Mouse (Mus musculus) hindbrain, postnatal 0 days (tissue): ENCODE results near the gene Usp18. TPM values are rescaled to one million over a fixed set of nuclear protein-coding genes. Genes with fewer than 3 reads are reported as not detected.
A peak's percentile ranks its signal among the peaks of the same experiment; 100 is the strongest.

ENCODE experiments used
- ATAC-seq: fragments of 200-750 bp; cut with Nextera tagmentation; 2 replicates; pipeline ENCODE4 v1.8.0; 2017; ENCODE audit warnings: mild to moderate bottlenecking, moderate TSS enrichment, moderate library complexity
- DNase-seq: peaks from one replicate; pipeline ENCODE4 v3.0.0-alpha.2; 2015; ENCODE audit warnings: low spot score
- H3K27ac ChIP-seq: fragments of 300-500 bp; sonication (generic); 2 replicates; pipeline ENCODE4 v1.5.1; 2014; ENCODE audit warnings: mild to moderate bottlenecking
- H3K27me3 ChIP-seq: fragments of 300-500 bp; sonication (generic); 2 replicates; pipeline ENCODE4 v1.6.1; 2014; ENCODE audit warnings: low read length, mixed read lengths; ENCODE audit not compliant: insufficient read depth
- H3K36me3 ChIP-seq: fragments of 300-500 bp; sonication (generic); 2 replicates; pipeline ENCODE4 v1.6.1; 2014; ENCODE audit warnings: low read length, mixed read lengths; ENCODE audit not compliant: insufficient read depth
- H3K4me1 ChIP-seq: fragments of 300-500 bp; sonication (generic); 2 replicates; pipeline ENCODE4 v1.6.1; 2014; ENCODE audit warnings: antibody characterized with exemption, low read length, mixed read lengths; ENCODE audit not compliant: insufficient read depth
- H3K4me2 ChIP-seq: fragments of 300-500 bp; sonication (generic); 2 replicates; pipeline ENCODE4 v1.6.1; 2014; ENCODE audit warnings: low read depth, mild to moderate bottlenecking, low read length, moderate library complexity, mixed read lengths
- H3K4me3 ChIP-seq: fragments of 300-500 bp; sonication (generic); 2 replicates; pipeline ENCODE4 v1.5.1; 2014; ENCODE audit warnings: low read length
- H3K9ac ChIP-seq: fragments of 300-500 bp; sonication (generic); replicated peaks from 2 replicates; pipeline ENCODE4 v1.6.1; 2014; ENCODE audit warnings: mild to moderate bottlenecking, low read length, moderate library complexity, mixed read lengths
- H3K9me3 ChIP-seq: fragments of 300-500 bp; sonication (generic); 2 replicates; pipeline ENCODE4 v1.6.1; 2016; ENCODE audit warnings: low read length, mixed read lengths
- CTCF ChIP-seq: IDR thresholded peaks from 2 replicates; pipeline ENCODE4 v1.5.1; 2016; ENCODE audit warnings: antibody characterized with exemption, control low read depth, low read depth
- WGBS: fragments of 180-500 bp; shearing (Covaris S2); extraction: QIAGEN DNeasy Blood & Tissue Kit; methylation state at CpG from one replicate; pipeline ENCODE4 v1.1.7; 2014; 5-methylcytosine and 5-hydroxymethylcytosine counted together
- polyA plus RNA-seq: library from polyadenylated mRNA; unstranded; fragments of >200 nt; fragmentation: Nextera tagmentation; extraction: Ambion mirVana; gene quantifications from 2 replicates; pipeline ENCODE4 v1.2.1, GENCODE M21; 2015
- total RNA-seq: library from RNA; depleted of rRNA; stranded (reverse); fragments of >200 nt; gene quantifications from 2 replicates; pipeline ENCODE4 v1.2.3, GENCODE M21; 2014

Gene Usp18
- total and polyA plus RNA-seq, 2 experiments from 2014 or later = 2.7 to 3.2 TPM

DNA sequence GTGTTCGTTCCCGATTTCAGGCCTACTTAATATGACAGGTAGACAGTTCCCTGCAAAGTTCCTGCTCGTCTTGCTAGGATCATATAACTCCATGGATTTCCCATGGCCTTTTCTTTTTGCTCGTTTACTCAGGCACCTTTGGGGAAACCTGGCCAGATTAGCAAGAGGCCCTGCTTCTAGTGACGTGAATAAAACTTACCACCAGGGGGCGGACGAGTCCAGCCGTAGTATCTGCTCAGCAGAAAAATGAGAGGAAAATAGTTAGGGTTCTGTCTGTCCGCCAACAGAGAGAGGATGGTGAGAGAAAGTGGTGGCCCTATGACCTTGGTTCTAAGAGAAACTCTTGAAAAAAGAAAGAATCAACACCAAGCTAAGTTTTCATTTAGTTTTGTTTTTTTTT lies 14.8 kb downstream of the Usp18 start:
- no peaks in the 10 kb centered on the region for H3K27me3 ChIP-seq
- no peaks in the 10 kb centered on the region for H3K4me1 ChIP-seq
- no peaks in the 10 kb centered on the region for H3K9me3 ChIP-seq
- TF ChIP-seq CTCF = peak; percentile 84
- H3K4me3 ChIP-seq = no peak overlapping the region
- H3K36me3 ChIP-seq = no peaks in the 10 kb centered on the region
- H3K27ac ChIP-seq = no peak overlapping the region
- WGBS = 30% methylated on average over 9 of the region's 9 CpGs
- DNase-seq (peak; percentile 83), ATAC-seq (0 out of 2 replicates have a peak, but pooled peaks have one; percentile 38)
- no peak overlapping the region for H3K9ac ChIP-seq
- no peak overlapping the region for H3K4me2 ChIP-seq

DNA sequence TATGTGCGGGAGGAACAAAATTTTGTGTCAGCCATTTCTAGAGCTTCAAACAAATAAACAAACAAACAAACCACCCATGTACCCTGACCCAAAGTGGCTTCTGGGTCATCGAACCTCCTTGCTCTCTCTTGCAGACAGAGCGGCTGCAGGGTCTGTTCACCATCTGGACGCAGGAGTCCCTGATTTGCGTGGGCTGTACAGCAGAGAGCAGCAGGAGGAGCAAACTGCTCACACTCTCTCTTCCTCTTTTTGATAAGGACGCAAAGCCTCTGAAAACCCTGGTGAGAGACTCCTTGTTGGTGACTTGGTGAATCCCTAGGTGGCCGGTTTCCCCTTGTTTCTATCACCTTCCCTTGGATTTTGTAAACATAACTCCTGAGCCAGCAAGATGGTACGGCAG lies 15.5 kb downstream of the Usp18 start:
- no peak for TF ChIP-seq CTCF
- H3K9ac ChIP-seq = no peak overlapping the region
- H3K4me2 ChIP-seq = no peak overlapping the region
- 83% methylated on average over 8 of the region's 8 CpGs for whole genome bisulfite sequencing
- no peak overlapping the region for H3K27ac ChIP-seq
- H3K9me3 ChIP-seq = no peaks in the 10 kb centered on the region
- H3K27me3 ChIP-seq = no peaks in the 10 kb centered on the region
- no peak for DNase-seq
- ATAC-seq = no peak
- no peaks in the 10 kb centered on the region for H3K36me3 ChIP-seq
- no peaks in the 10 kb centered on the region for H3K4me1 ChIP-seq
- no peak overlapping the region for H3K4me3 ChIP-seq

DNA sequence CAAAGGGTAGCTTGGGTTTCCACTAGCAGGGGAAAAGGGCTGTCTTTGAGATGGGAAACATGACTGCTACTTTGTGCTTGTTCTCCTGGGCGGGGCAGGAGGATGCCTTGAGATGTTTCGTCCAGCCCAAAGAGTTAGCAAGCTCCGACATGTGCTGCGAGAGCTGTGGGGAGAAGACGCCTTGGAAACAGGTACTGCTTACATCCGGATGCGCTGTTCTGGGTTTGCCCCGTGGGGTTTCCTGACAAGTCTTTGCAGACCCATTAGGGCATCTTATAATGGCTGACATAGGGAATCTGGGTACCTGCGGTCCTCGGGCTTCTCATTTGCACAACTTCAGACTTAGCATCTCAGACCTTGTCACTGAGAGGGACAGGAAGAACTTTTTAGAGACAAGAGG lies 16.3 kb downstream of the Usp18 start:
- Histone ChIP-seq H3K27ac (no peak overlapping the region), H3K36me3 (no peaks in the 10 kb centered on the region), H3K4me3 (no peak overlapping the region), H3K4me2 (no peak overlapping the region), H3K27me3 (no peaks in the 10 kb centered on the region), H3K4me1 (no peaks in the 10 kb centered on the region), H3K9me3 (no peaks in the 10 kb centered on the region), H3K9ac (no peak overlapping the region)
- DNase-seq (no peak), ATAC-seq (no peak)
- WGBS = 94% methylated on average over 10 of the region's 10 CpGs
- no peak for TF ChIP-seq CTCF

DNA sequence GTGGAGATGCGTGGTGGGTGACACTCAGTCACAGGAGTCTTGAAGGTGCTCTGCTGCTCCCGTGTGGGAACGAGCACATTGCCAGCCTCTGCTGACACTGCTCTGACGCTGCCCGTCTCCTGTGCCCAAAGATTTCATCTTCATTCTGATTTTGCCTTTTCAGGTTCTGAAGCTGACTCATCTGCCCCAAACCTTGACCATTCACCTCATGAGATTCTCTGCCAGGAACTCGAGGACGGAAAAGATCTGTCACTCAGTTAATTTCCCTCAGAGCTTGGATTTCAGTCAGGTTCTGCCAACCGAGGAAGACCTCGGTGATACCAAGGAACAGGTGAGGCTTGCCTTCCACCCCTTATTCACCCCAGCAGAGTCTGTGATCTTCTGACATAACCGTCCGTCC lies 16.8 kb downstream of the Usp18 start:
- no peaks in the 10 kb centered on the region for H3K9me3 ChIP-seq
- H3K4me3 ChIP-seq = no peak overlapping the region
- no peak overlapping the region for H3K27ac ChIP-seq
- H3K36me3 ChIP-seq = no peaks in the 10 kb centered on the region
- no peak for TF ChIP-seq CTCF
- no peaks in the 10 kb centered on the region for H3K4me1 ChIP-seq
- no peak for ATAC-seq
- H3K9ac ChIP-seq = no peak overlapping the region
- 95% methylated on average over 11 of the region's 11 CpGs for whole genome bisulfite sequencing
- DNase-seq = no peak
- no peak overlapping the region for H3K4me2 ChIP-seq
- H3K27me3 ChIP-seq = no peaks in the 10 kb centered on the region

DNA sequence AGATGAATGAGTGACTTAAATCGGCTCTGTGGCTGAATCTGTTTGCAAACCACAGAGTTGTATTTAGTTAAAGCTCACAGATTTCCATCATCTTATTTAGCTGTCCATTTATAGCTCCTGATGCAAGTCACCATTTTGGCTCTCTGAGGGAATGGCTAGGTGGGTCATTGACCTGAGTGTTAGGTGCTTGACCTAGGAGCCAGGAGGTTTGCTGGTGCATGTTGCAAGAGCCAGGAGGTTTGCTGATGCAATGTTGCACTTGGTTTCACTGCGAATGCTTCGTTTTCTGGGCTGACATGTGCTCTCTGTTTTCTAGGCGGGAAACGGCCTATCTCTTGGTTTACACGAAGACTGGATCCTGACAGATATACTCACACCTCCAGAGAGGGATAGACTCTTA lies 24.4 kb downstream of the Usp18 start:
- H3K27me3 ChIP-seq = no peaks in the 10 kb centered on the region
- TF ChIP-seq CTCF = no peak
- no peak overlapping the region for H3K9ac ChIP-seq
- no peak for ATAC-seq
- H3K4me2 ChIP-seq = no peak overlapping the region
- 83% methylated on average over 6 of the region's 6 CpGs for WGBS
- DNase-seq = no peak
- no peaks in the 10 kb centered on the region for H3K9me3 ChIP-seq
- H3K4me1 ChIP-seq = no peaks in the 10 kb centered on the region
- H3K4me3 ChIP-seq = no peak overlapping the region
- H3K27ac ChIP-seq = no peak overlapping the region
- H3K36me3 ChIP-seq = no peaks in the 10 kb centered on the region

DNA sequence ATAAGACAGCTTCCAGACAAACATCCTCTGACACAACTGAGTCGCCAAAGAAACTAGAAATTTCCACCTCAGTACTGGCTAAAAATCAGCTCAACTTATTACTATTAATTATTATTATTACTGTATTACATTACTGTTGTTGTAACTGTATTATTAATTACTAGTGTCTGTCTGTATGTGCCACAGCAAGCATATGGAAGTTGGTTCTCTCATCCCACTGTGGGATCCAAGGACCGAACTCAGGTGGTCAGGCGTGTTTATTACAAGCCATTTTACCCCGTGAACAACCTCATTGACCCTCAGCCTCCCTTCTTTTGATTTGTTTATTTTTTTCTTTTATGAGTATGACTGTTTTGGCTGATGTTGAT lies 26.0 kb downstream of the Usp18 start:
- Histone ChIP-seq H3K9ac (no peak overlapping the region), H3K4me3 (0 out of 2 replicates have a peak overlapping the region, but pooled peaks have one; percentile 35), H3K4me2 (peak overlapping the region; percentile 69), H3K4me1 (no peaks in the 10 kb centered on the region), H3K9me3 (no peaks in the 10 kb centered on the region), H3K27ac (no peak overlapping the region), H3K27me3 (no peaks in the 10 kb centered on the region), H3K36me3 (no peaks in the 10 kb centered on the region)
- TF ChIP-seq CTCF = no peak
- DNase-seq = no peak
- peak; percentile 33 for ATAC-seq
- 11% methylated on average over 4 of the region's 4 CpGs for WGBS

DNA sequence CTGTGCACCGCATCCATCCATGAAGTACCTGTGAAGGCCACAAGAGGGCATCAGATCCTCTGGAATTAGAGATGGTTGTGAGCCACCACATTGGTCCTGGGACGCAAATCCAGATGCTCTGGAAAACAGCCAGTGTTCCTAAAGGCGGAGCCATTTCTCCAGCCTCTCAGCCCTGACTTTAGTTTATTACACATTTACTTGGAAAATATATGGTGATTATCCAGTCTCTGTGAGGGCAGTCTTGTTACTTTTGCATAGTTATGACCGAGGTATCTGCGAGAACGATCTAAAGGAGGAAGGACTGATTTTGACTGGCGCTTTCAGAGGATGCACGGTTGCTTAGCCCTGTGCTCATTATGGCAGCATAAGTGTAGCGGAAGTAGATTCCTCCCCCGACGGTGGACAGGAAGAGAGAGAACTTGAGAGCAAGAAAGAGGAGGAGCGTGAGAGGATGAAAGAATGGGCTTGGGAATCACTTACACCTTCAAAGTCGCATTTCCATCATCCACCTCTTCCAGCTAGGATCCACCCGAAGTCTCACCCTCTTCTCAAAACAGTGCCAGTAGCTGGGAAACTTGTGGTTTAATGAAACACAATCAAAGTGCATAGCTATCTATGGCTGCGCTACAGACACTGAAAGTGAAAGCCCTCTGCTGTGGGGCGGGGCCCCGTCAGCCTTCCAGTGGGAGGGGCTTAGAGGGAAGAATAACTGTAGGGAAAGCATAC lies 26.5 kb downstream of the Usp18 start:
- H3K9me3 ChIP-seq = no peaks in the 10 kb centered on the region
- peak; percentile 94 for ATAC-seq
- 12% methylated on average over 17 of the region's 17 CpGs for WGBS
- H3K27ac ChIP-seq = peak overlapping the region; percentile 62
- peak overlapping the region; percentile 35 for H3K4me3 ChIP-seq
- DNase-seq = peak; percentile 95
- H3K36me3 ChIP-seq = no peaks in the 10 kb centered on the region
- no peaks in the 10 kb centered on the region for H3K27me3 ChIP-seq
- peak; percentile 91 for TF ChIP-seq CTCF
- H3K4me1 ChIP-seq = no peaks in the 10 kb centered on the region
- H3K9ac ChIP-seq = 0 out of 2 replicates have a peak overlapping the region, but pooled peaks have one; percentile 9
- H3K4me2 ChIP-seq = peak overlapping the region; percentile 69
